Mouse (Mus musculus): ENCODE results near the gene Calhm5. TPM values are rescaled to one million over a fixed set of nuclear protein-coding genes. Genes with fewer than 3 reads are reported as not detected.
A peak's percentile ranks its signal among the peaks of the same experiment; 100 is the strongest.

Calhm5 gene
- polyA plus RNA-seq (2015; fragmentation: Nextera tagmentation; extraction: Ambion mirVana), result 1.7 and 1.9 TPM in 2 replicates

GRCm38 (mm10) chr10:34096418-34096883 lies at the start of gene Calhm5:
Gene Calhm5 (minus strand): TSS chr10:34096519.
- WGBS, result 12% methylated on average over 9 of the region's 9 CpGs
- H3K9me3 ChIP-seq (replicated peaks), result no peaks in the 10 kb centered on the region
- peak within 1 kb of the TSS; percentile 45 for H3K4me2 ChIP-seq (replicated peaks)
- peak within 1 kb of the TSS; percentile 29 for H3K4me3 ChIP-seq (replicated peaks)
- no peak within 1 kb of the TSS; the same call in 1 of the 2 replicates for H3K27ac ChIP-seq (replicated peaks)
- H3K9ac ChIP-seq, result no peak within 1 kb of the TSS
- H3K4me1 ChIP-seq, result no peaks in the 10 kb centered on the region
- no peaks in the 10 kb centered on the region for H3K36me3 ChIP-seq
- no peaks in the 10 kb centered on the region for H3K27me3 ChIP-seq
- ATAC-seq (ENCODE audit: insufficient number of reproducible peaks, low FRiP score, low TSS enrichment, low read depth), result peak; percentile 77

DNA sequence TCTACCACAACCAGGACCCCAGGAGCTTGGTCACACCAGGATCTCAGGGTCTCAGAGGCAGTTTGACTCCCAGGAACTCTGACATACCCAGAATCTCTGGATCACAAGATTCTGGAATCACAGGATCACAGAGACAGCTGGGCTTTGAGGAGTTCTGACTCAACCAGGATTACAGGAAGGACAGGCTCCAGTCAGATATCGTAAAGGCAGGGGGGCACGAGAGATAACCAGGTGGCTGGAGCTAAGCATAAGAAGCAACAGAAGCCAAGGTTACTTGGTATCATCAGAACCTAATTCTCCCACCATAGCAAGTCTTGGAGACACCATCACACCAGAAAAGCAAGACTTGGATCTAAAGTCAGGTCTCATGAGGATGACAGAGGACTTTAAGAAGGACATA lies 45.4 kb upstream of the Calhm5 start:
- Histone ChIP-seq H3K27ac (replicated peaks) (no peak overlapping the region), H3K4me3 (replicated peaks) (no peak overlapping the region), H3K4me2 (replicated peaks) (no peak overlapping the region), H3K27me3 (no peaks in the 10 kb centered on the region), H3K4me1 (no peaks in the 10 kb centered on the region), H3K36me3 (no peaks in the 10 kb centered on the region), H3K9ac (no peak overlapping the region), H3K9me3 (replicated peaks) (no peaks in the 10 kb centered on the region)
- no peak for ATAC-seq (ENCODE audit: insufficient number of reproducible peaks, low FRiP score, low TSS enrichment, low read depth)
- 92% methylated on average over 2 of the region's 2 CpGs for WGBS

DNA sequence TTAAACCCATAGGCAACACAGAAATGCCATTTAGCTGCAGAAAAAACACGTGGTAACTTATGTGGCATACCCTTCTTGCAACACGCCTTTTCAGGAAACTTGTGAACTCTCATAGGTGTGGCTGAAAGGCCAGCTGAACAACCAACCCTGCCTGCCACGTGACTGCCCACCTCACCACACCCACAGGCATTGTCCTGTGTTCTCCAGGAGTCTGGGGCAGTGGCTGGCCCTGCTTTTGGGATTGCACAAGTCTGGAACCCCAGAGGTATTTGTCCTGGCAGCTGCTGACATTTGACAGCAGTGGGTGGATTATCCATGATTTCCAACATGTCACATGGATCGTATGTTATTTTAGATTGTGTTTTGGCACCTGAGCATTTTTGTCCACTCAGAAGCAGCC lies 43.4 kb upstream of the Calhm5 start:
- H3K27me3 ChIP-seq, result no peaks in the 10 kb centered on the region
- no peak overlapping the region for H3K9ac ChIP-seq
- ATAC-seq (ENCODE audit: insufficient number of reproducible peaks, low FRiP score, low TSS enrichment, low read depth), result no peak
- WGBS, result 61% methylated on average over 4 of the region's 4 CpGs
- no peak overlapping the region for H3K27ac ChIP-seq (replicated peaks)
- no peaks in the 10 kb centered on the region for H3K36me3 ChIP-seq
- H3K4me3 ChIP-seq (replicated peaks), result no peak overlapping the region
- H3K9me3 ChIP-seq (replicated peaks), result no peaks in the 10 kb centered on the region
- no peak overlapping the region for H3K4me2 ChIP-seq (replicated peaks)
- no peaks in the 10 kb centered on the region for H3K4me1 ChIP-seq

- Histone ChIP-seq H3K9ac (no peak overlapping the region), H3K27me3 (no peaks in the 10 kb centered on the region), H3K9me3 (replicated peaks) (no peaks in the 10 kb centered on the region), H3K4me1 (no peaks in the 10 kb centered on the region), H3K36me3 (no peaks in the 10 kb centered on the region), H3K27ac (replicated peaks) (no peak overlapping the region), H3K4me2 (replicated peaks) (no peak overlapping the region), H3K4me3 (replicated peaks) (no peak overlapping the region)
- no peak for ATAC-seq (ENCODE audit: insufficient number of reproducible peaks, low FRiP score, low TSS enrichment, low read depth)
- WGBS, result 64% methylated on average over 6 of the region's 6 CpGs
Observed at GRCm38 (mm10) chr10:34138027-34138426, 41.7 kb upstream of the Calhm5 start.

DNA sequence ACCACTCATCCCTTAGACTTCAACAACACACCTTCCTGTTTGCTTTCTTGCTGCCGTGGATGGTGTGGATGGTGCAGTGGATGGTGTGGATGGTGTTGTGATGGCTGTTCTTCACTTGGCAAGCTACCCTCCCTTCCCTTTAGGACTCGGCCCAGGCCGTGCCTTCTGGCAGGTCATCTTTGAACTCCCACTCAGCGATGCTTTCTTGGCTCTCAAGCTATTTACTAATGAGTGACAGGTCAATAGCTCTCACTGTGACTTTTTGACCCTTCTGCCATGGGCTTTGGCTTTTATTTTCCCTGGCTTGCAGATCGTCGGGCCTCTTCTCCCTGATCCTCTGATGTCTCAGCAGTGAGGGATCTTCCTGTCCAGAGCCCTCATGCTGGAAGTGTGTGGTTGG lies 40.1 kb upstream of the Calhm5 start:
- Histone ChIP-seq H3K9me3 (replicated peaks) (no peaks in the 10 kb centered on the region), H3K4me3 (replicated peaks) (no peak overlapping the region), H3K27ac (replicated peaks) (no peak overlapping the region), H3K9ac (no peak overlapping the region), H3K27me3 (no peaks in the 10 kb centered on the region), H3K4me1 (no peaks in the 10 kb centered on the region), H3K36me3 (no peaks in the 10 kb centered on the region), H3K4me2 (replicated peaks) (no peak overlapping the region)
- 30% methylated on average over 6 of the region's 6 CpGs for WGBS
- no peak for ATAC-seq (ENCODE audit: insufficient number of reproducible peaks, low FRiP score, low TSS enrichment, low read depth)

- Histone ChIP-seq H3K4me3 (replicated peaks) (no peak overlapping the region), H3K27me3 (no peaks in the 10 kb centered on the region), H3K9me3 (replicated peaks) (no peaks in the 10 kb centered on the region), H3K4me1 (peaks cover 9% of the 10 kb centered on the region; the same call in 1 of the 2 replicates), H3K36me3 (no peaks in the 10 kb centered on the region), H3K9ac (no peak overlapping the region), H3K4me2 (replicated peaks) (no peak overlapping the region), H3K27ac (replicated peaks) (no peak overlapping the region)
- WGBS, result 57% methylated on average over 2 of the region's 2 CpGs
- no peak for ATAC-seq (ENCODE audit: insufficient number of reproducible peaks, low FRiP score, low TSS enrichment, low read depth)
Observed at GRCm38 (mm10) chr10:34131356-34131755, 35.0 kb upstream of the Calhm5 start.

DNA sequence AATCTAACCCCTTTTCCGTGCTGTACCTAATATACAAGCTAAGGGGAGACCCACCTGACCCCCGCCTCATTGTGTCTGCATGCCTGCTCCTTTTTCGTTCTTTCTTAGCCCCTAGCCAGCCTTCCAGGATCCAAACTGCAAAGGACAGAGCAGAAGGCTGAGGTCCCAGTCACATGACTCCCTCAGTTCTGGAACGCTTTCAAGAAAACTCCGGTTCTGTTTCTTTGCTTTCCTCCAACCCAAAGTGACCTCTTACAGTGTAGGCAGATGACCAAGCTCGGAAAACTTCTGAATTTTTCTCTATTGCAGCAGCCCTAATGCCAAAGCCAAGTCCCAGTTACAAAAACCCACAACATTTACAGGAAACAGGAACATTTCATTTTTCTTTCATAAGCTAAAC lies 32.1 kb upstream of the Calhm5 start:
- H3K4me1 ChIP-seq, result peaks cover 9% of the 10 kb centered on the region; the same call in 1 of the 2 replicates

DNA sequence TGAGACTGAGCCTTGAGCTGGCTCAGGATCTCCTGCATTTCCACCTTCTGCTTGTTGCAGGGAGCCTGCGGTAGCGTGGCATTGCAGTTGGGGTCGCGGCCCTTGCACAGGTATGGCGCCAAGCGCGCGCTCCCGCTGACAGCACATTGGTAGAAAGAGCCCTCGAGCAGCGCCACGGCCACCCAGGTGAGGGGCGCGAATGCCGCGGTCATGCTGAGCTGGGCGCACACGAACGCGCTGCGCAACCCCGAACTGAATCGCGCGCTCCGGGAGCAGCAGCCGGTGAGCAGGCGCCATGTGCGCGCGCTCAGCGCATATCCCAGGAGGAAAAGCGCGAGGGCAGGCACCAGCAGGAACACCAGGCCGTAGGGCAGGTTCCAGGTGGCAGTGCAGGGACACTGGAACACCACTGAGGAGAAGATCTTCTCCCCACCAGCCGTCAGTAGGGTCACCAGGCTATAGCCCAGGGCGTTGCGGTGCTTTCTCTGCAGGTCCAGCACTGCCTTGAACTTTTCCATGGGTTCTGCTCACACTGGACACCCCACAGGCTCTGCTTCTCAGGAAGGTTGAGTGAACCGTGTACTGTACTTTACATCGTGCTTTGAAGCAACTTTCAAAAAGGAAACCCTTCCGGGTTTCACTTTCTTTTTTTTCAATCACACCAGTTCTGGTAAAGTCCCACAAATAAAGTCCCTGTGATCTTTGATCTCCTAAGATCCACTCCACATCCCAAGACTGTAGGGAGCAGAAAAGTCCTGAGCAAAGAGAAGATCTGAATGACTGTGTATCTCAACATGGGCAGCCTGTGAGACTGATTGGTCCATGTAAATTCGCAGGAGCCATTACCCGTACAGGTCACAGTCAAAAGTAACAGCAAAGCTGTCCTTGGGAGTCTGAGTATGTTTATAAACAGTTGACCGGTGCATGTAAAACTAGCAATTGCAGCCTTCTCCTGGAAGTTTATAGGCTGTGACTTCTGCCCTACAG lies 31.4 kb upstream of the Calhm5 start, which contains the start of gene Calhm6:
Calhm6 (minus strand) TSS at position 593 of the 987 bp plus-strand sequence.
- no peaks in the 10 kb centered on the region for H3K36me3 ChIP-seq
- H3K4me1 ChIP-seq, result peaks cover 9% of the 10 kb centered on the region; the same call in 1 of the 2 replicates
- peak within 1 kb of the TSS; percentile 21 for H3K9ac ChIP-seq
- H3K4me2 ChIP-seq (replicated peaks), result peak within 1 kb of the TSS; percentile 85
- H3K4me3 ChIP-seq (replicated peaks), result peak within 1 kb of the TSS; percentile 53
- 20% methylated on average over 39 of the region's 44 CpGs for WGBS
- no peak within 1 kb of the TSS for H3K27ac ChIP-seq (replicated peaks)
- no peaks in the 10 kb centered on the region for H3K27me3 ChIP-seq
- peak; percentile 65 for ATAC-seq (ENCODE audit: insufficient number of reproducible peaks, low FRiP score, low TSS enrichment, low read depth)
- H3K9me3 ChIP-seq (replicated peaks), result no peaks in the 10 kb centered on the region

More for the DNA sequence above, 32.1 kb upstream of the Calhm5 start:
- Histone ChIP-seq H3K9ac (no peak overlapping the region), H3K27me3 (no peaks in the 10 kb centered on the region), H3K9me3 (replicated peaks) (no peaks in the 10 kb centered on the region), H3K27ac (replicated peaks) (no peak overlapping the region), H3K36me3 (no peaks in the 10 kb centered on the region), H3K4me3 (replicated peaks) (no peak overlapping the region), H3K4me2 (replicated peaks) (no peak overlapping the region)
- WGBS, result 81% methylated on average over 6 of the region's 6 CpGs
- ATAC-seq (ENCODE audit: insufficient number of reproducible peaks, low FRiP score, low TSS enrichment, low read depth), result no peak

- Histone ChIP-seq H3K4me1 (no peaks in the 10 kb centered on the region), H3K36me3 (no peaks in the 10 kb centered on the region), H3K27me3 (no peaks in the 10 kb centered on the region), H3K4me3 (replicated peaks) (no peak overlapping the region), H3K4me2 (replicated peaks) (no peak overlapping the region), H3K9me3 (replicated peaks) (no peaks in the 10 kb centered on the region), H3K27ac (replicated peaks) (no peak overlapping the region), H3K9ac (no peak overlapping the region)
- 88% methylated on average over 2 of the region's 2 CpGs for WGBS
- no peak for ATAC-seq (ENCODE audit: insufficient number of reproducible peaks, low FRiP score, low TSS enrichment, low read depth)
Observed at GRCm38 (mm10) chr10:34118421-34118820, 22.1 kb upstream of the Calhm5 start.

DNA sequence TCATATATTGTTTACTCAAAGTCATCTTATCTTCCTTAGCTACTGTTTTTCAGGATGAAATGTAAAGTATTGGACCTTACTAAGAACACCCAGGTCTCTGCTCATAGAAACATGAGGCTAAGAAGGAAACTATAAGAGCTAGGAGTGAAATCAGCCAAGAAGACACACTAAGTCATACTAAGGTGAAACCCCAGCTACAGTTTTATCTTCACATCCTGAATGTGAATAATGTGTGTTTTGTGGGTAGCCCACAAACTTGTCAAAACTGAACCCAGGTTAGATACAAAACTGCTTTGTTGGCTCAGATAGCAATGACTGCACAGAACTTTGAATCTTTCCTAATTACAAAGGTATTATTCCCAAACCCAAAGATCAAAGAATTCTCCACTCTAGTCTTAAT lies 21.5 kb upstream of the Calhm5 start:
- H3K36me3 ChIP-seq, result no peaks in the 10 kb centered on the region
- H3K9me3 ChIP-seq (replicated peaks), result no peaks in the 10 kb centered on the region
- H3K4me2 ChIP-seq (replicated peaks), result no peak overlapping the region
- H3K4me1 ChIP-seq, result no peaks in the 10 kb centered on the region
- no peak for ATAC-seq (ENCODE audit: insufficient number of reproducible peaks, low FRiP score, low TSS enrichment, low read depth)
- H3K4me3 ChIP-seq (replicated peaks), result no peak overlapping the region
- H3K9ac ChIP-seq, result no peak overlapping the region
- no peak overlapping the region for H3K27ac ChIP-seq (replicated peaks)
- no peaks in the 10 kb centered on the region for H3K27me3 ChIP-seq

- ATAC-seq (ENCODE audit: insufficient number of reproducible peaks, low FRiP score, low TSS enrichment, low read depth), result no peak
- Histone ChIP-seq H3K4me2 (replicated peaks) (no peak overlapping the region), H3K36me3 (no peaks in the 10 kb centered on the region), H3K27ac (replicated peaks) (no peak overlapping the region), H3K9ac (no peak overlapping the region), H3K4me3 (replicated peaks) (no peak overlapping the region), H3K27me3 (no peaks in the 10 kb centered on the region), H3K9me3 (replicated peaks) (no peaks in the 10 kb centered on the region), H3K4me1 (peaks cover 4% of the 10 kb centered on the region; the same call in 1 of the 2 replicates)
- 46% methylated on average over 3 of the region's 3 CpGs for WGBS
Observed at GRCm38 (mm10) chr10:34117131-34117530, 20.8 kb upstream of the Calhm5 start.

All from embryonic facial prominence, embryonic 15.5 days (tissue).